Comparison of ENCODE assay signal across 27 mouse cellular contexts in genomic region chr15:91561728-91562127, GRCm38 (mm10). TPM values are rescaled to one million over a fixed set of nuclear protein-coding genes. Genes with fewer than 3 reads are reported as not detected.
DNase-seq lines count a peak whose midpoint lies in the region; ATAC-seq and TF ChIP-seq lines count a peak whose summit lies in the region.
"Had no signal": no experiment of that assay in that cellular context is flagged by ENCODE, and none has a peak within 500 bp of the region (broad histone marks: within the 10 kb centered on the region; RNA-seq: fewer than 3 reads in every experiment).

No protein-coding gene starts in this region.

- H3K4me3 ChIP-seq in forebrain, embryonic 12.5 days (replicated peaks): no peak overlapping the region
- H3K4me3 ChIP-seq in forebrain, embryonic 11.5 days (ENCODE audit: low read depth, low read length): no peak overlapping the region
- H3K4me3 ChIP-seq in midbrain, postnatal 0 days (ENCODE audit: low read depth, low read length): no peak overlapping the region
- H3K4me3 ChIP-seq in midbrain, embryonic 11.5 days (ENCODE audit: low read depth, low read length): no peak overlapping the region
- no peak overlapping the region for H3K4me3 ChIP-seq in neural tube, embryonic 14.5 days (ENCODE audit: low read depth, low read length)
- no peak overlapping the region for H3K4me3 ChIP-seq in neural tube, embryonic 15.5 days (replicated peaks)
- H3K4me3 ChIP-seq: embryonic facial prominence, embryonic 13.5 days; embryonic facial prominence, embryonic 15.5 days; erythroblast, embryonic 14.5 days; forebrain, embryonic 10.5 days had no signal

- WGBS in forebrain, embryonic 12.5 days: 64% methylated on average over 6 of the region's 6 CpGs
- 84% methylated on average over 6 of the region's 6 CpGs for WGBS in forebrain, embryonic 11.5 days
- 76% methylated on average over 6 of the region's 6 CpGs for WGBS in midbrain, postnatal 0 days
- 89% methylated on average over 6 of the region's 6 CpGs for WGBS in midbrain, embryonic 11.5 days
- 58% methylated on average over 6 of the region's 6 CpGs for WGBS in neural tube, embryonic 14.5 days
- 43% methylated on average over 6 of the region's 6 CpGs for WGBS in neural tube, embryonic 15.5 days

- H3K9ac ChIP-seq in forebrain, embryonic 12.5 days: no peak overlapping the region
- H3K9ac ChIP-seq in forebrain, embryonic 11.5 days (ENCODE audit: low read length): no peak overlapping the region
- no peak overlapping the region for H3K9ac ChIP-seq in midbrain, postnatal 0 days (replicated peaks; ENCODE audit: low read length, poor library complexity, severe bottlenecking)
- no peak overlapping the region for H3K9ac ChIP-seq in midbrain, embryonic 11.5 days (ENCODE audit: low read length)
- no peak overlapping the region for H3K9ac ChIP-seq in neural tube, embryonic 14.5 days (replicated peaks; ENCODE audit: low read depth, low read length)
- no peak overlapping the region for H3K9ac ChIP-seq in neural tube, embryonic 15.5 days (replicated peaks)
- H3K9ac ChIP-seq: embryonic facial prominence, embryonic 13.5 days; embryonic facial prominence, embryonic 15.5 days had no signal

- no peaks in the 10 kb centered on the region for H3K36me3 ChIP-seq in forebrain, embryonic 12.5 days (replicated peaks)
- H3K36me3 ChIP-seq in forebrain, embryonic 11.5 days (ENCODE audit: control insufficient read depth, insufficient read depth, low read length): no peaks in the 10 kb centered on the region
- H3K36me3 ChIP-seq in midbrain, postnatal 0 days (ENCODE audit: insufficient read depth, low read length): no peaks in the 10 kb centered on the region
- no peaks in the 10 kb centered on the region for H3K36me3 ChIP-seq in midbrain, embryonic 11.5 days (ENCODE audit: control insufficient read depth, insufficient read depth, low read length)
- no peaks in the 10 kb centered on the region for H3K36me3 ChIP-seq in neural tube, embryonic 14.5 days (ENCODE audit: control insufficient read depth, insufficient read depth, low read length)
- H3K36me3 ChIP-seq in neural tube, embryonic 15.5 days: no peaks in the 10 kb centered on the region
- H3K36me3 ChIP-seq: embryonic facial prominence, embryonic 15.5 days; forebrain, embryonic 10.5 days; G1E had no signal

- no peak overlapping the region for H3K27ac ChIP-seq in forebrain, embryonic 12.5 days
- no peak overlapping the region for H3K27ac ChIP-seq in forebrain, embryonic 11.5 days (ENCODE audit: low read depth, low read length)
- H3K27ac ChIP-seq in midbrain, postnatal 0 days (ENCODE audit: low read depth, low read length): no peak overlapping the region
- no peak overlapping the region for H3K27ac ChIP-seq in midbrain, embryonic 11.5 days (ENCODE audit: low read depth, low read length)
- no peak overlapping the region for H3K27ac ChIP-seq in neural tube, embryonic 14.5 days (ENCODE audit: low read depth, low read length)
- H3K27ac ChIP-seq in neural tube, embryonic 15.5 days (replicated peaks): no peak overlapping the region
- H3K27ac ChIP-seq: embryonic facial prominence, embryonic 13.5 days; embryonic facial prominence, embryonic 15.5 days; forebrain, embryonic 10.5 days had no signal

- H3K9me3 ChIP-seq in forebrain, embryonic 12.5 days: no peaks in the 10 kb centered on the region
- no peaks in the 10 kb centered on the region for H3K9me3 ChIP-seq in forebrain, embryonic 11.5 days (ENCODE audit: control insufficient read depth, low read length)
- no peaks in the 10 kb centered on the region for H3K9me3 ChIP-seq in midbrain, postnatal 0 days (ENCODE audit: low read length)
- no peaks in the 10 kb centered on the region for H3K9me3 ChIP-seq in midbrain, embryonic 11.5 days (ENCODE audit: control insufficient read depth, low read length)
- H3K9me3 ChIP-seq in neural tube, embryonic 14.5 days (ENCODE audit: control insufficient read depth, low read length): no peaks in the 10 kb centered on the region
- no peaks in the 10 kb centered on the region for H3K9me3 ChIP-seq in neural tube, embryonic 15.5 days (replicated peaks)
- H3K9me3 ChIP-seq: embryonic facial prominence, embryonic 13.5 days; embryonic facial prominence, embryonic 15.5 days; forebrain, embryonic 10.5 days had no signal

- H3K4me1 ChIP-seq in forebrain, embryonic 12.5 days: no peaks in the 10 kb centered on the region; the same call in 1 of the 2 replicates
- H3K4me1 ChIP-seq in forebrain, embryonic 11.5 days (replicated peaks; ENCODE audit: control insufficient read depth, insufficient read depth, low read length): no peaks in the 10 kb centered on the region
- no peaks in the 10 kb centered on the region for H3K4me1 ChIP-seq in midbrain, postnatal 0 days (ENCODE audit: insufficient read depth, low read length)
- H3K4me1 ChIP-seq in midbrain, embryonic 11.5 days (ENCODE audit: control insufficient read depth, insufficient read depth, low read length): no peaks in the 10 kb centered on the region
- 0 out of 2 replicates have a peak, but pooled peaks cover under 1% of the 10 kb centered on the region for H3K4me1 ChIP-seq in neural tube, embryonic 14.5 days (ENCODE audit: control insufficient read depth, insufficient read depth, low read length)
- H3K4me1 ChIP-seq in neural tube, embryonic 15.5 days: peaks cover 15% of the 10 kb centered on the region
- H3K4me1 ChIP-seq: embryonic facial prominence, embryonic 13.5 days; embryonic facial prominence, embryonic 15.5 days; forebrain, embryonic 10.5 days had no signal

- no peak overlapping the region for H3K4me2 ChIP-seq in forebrain, embryonic 12.5 days
- H3K4me2 ChIP-seq in forebrain, embryonic 11.5 days (ENCODE audit: low read depth, low read length, severe bottlenecking): no peak overlapping the region
- H3K4me2 ChIP-seq in midbrain, postnatal 0 days (ENCODE audit: low read depth, low read length, poor library complexity, severe bottlenecking): no peak overlapping the region
- H3K4me2 ChIP-seq in midbrain, embryonic 11.5 days: no peak overlapping the region
- no peak overlapping the region for H3K4me2 ChIP-seq in neural tube, embryonic 14.5 days (ENCODE audit: low read depth, low read length)
- no peak overlapping the region for H3K4me2 ChIP-seq in neural tube, embryonic 15.5 days
- H3K4me2 ChIP-seq: embryonic facial prominence, embryonic 13.5 days; embryonic facial prominence, embryonic 15.5 days had no signal

- ATAC-seq in forebrain, embryonic 12.5 days (ENCODE audit: low FRiP score): peak; percentile 20; the same call in 1 of the 2 replicates
- no peak for ATAC-seq in forebrain, embryonic 11.5 days (replicated peaks; ENCODE audit: low FRiP score)
- no peak for ATAC-seq in midbrain, postnatal 0 days (ENCODE audit: low FRiP score)
- ATAC-seq in midbrain, embryonic 11.5 days (ENCODE audit: low FRiP score): no peak
- peak; percentile 60; the same call in 1 of the 2 replicates for ATAC-seq in neural tube, embryonic 14.5 days (ENCODE audit: low read depth)
- ATAC-seq in neural tube, embryonic 15.5 days (ENCODE audit: low FRiP score): no peak
- ATAC-seq: activated CD4-positive, CD25-positive, alpha-beta regulatory T cell, adult 4 months; CD4-positive, CD25-positive, alpha-beta regulatory T cell, adult 4 months; forebrain, embryonic 16.5 days; Patski had no signal

- TF ChIP-seq POLR2A in brain, embryonic 14.5 days (IDR thresholded peaks at IDR 0.05; ENCODE audit: borderline replicate concordance, extremely low read depth, insufficient read depth, insufficient read length, poor library complexity, severe bottlenecking): no peak

- no peak for DNase-seq in forebrain, embryonic 11.5 days (ENCODE audit: low spot score)
- peak; percentile 21 for DNase-seq in midbrain, postnatal 0 days (ENCODE audit: low spot score)
- DNase-seq in midbrain, embryonic 11.5 days (ENCODE audit: low spot score, missing footprints): no peak
- peak; percentile 59 for DNase-seq in brain, embryonic 14.5 days (ENCODE audit: low read depth)
- DNase-seq: adrenal gland, adult 8-10 months; adrenal gland, postnatal 14 days; adrenal gland, postnatal 36 days; B cell, adult 2 months; cerebellum, adult 11 months; cerebellum, adult 8-10 months; cerebellum, adult 9-11 months; cerebellum, postnatal 14 days; cerebellum, postnatal 36 days; embryo, embryonic 11 days had no signal

- TF ChIP-seq CTCF in midbrain, postnatal 0 days (IDR thresholded peaks at IDR 0.05): no peak
- no peak for TF ChIP-seq CTCF in brain, embryonic 14.5 days (IDR thresholded peaks at IDR 0.05; ENCODE audit: borderline replicate concordance, extremely low read depth, insufficient read depth, insufficient read length)

- H3K27me3 ChIP-seq in forebrain, embryonic 12.5 days: no peaks in the 10 kb centered on the region
- no peaks in the 10 kb centered on the region for H3K27me3 ChIP-seq in forebrain, embryonic 11.5 days (ENCODE audit: control insufficient read depth, insufficient read depth, low read length)
- no peaks in the 10 kb centered on the region for H3K27me3 ChIP-seq in midbrain, postnatal 0 days (ENCODE audit: insufficient read depth, low read length)
- H3K27me3 ChIP-seq in midbrain, embryonic 11.5 days (ENCODE audit: control insufficient read depth, insufficient read depth, low read length): no peaks in the 10 kb centered on the region
- no peaks in the 10 kb centered on the region for H3K27me3 ChIP-seq in neural tube, embryonic 14.5 days (ENCODE audit: control insufficient read depth, insufficient read depth, low read length)
- H3K27me3 ChIP-seq in neural tube, embryonic 15.5 days (replicated peaks): no peaks in the 10 kb centered on the region
- H3K27me3 ChIP-seq: CH12.LX; embryonic facial prominence, embryonic 13.5 days; embryonic facial prominence, embryonic 15.5 days; Patski had no signal

RNA-seq across cellular contexts. Expression of gene Slc2a13, which starts 11.3 kb away (rescaled TPM):
- 2.3 and 3.8 TPM in 2 replicates for polyA plus RNA-seq in forebrain, embryonic 12.5 days (2016; fragmentation: Nextera tagmentation; extraction: Ambion mirVana)
- 2.0 and 2.3 TPM in 2 replicates for polyA plus RNA-seq in forebrain, embryonic 11.5 days (2014; fragmentation: Nextera tagmentation; extraction: Ambion mirVana)
- 29.2 and 32.0 TPM in 2 replicates for total RNA-seq in midbrain, postnatal 0 days (2014; rRNA removed)
- 2.7 and 3.3 TPM in 2 replicates for polyA plus RNA-seq in midbrain, postnatal 0 days (2015; fragmentation: Nextera tagmentation; extraction: Ambion mirVana)
- 1.7 and 1.9 TPM in 2 replicates for polyA plus RNA-seq in midbrain, embryonic 11.5 days (2014; fragmentation: Nextera tagmentation; extraction: Ambion mirVana)
- 7.7 and 8.8 TPM in 2 replicates for polyA plus RNA-seq in neural tube, embryonic 14.5 days (2014; fragmentation: Nextera tagmentation; extraction: Ambion mirVana)
- 4.7 and 4.8 TPM in 2 replicates for polyA plus RNA-seq in neural tube, embryonic 15.5 days (2015; fragmentation: Nextera tagmentation; extraction: Ambion mirVana)
- polyA plus RNA-seq in brain, embryonic 14.5 days (2012; rRNA removed): 4.2 and 6.3 TPM in 2 replicates
- total RNA-seq: CH12.LX had no signal
- polyA plus RNA-seq: CD4-positive, CD25-positive, alpha-beta regulatory T cell, adult 4 months; G1E had no signal

Comparison
In these comparisons a context has a peak if more than half of its experiments do, and no peak if none do; other contexts are left out.
1. ATAC-seq: peak in forebrain, embryonic 12.5 days (single experiment) and neural tube, embryonic 14.5 days (single experiment); none in forebrain, embryonic 11.5 days (single experiment), midbrain, postnatal 0 days (single experiment), midbrain, embryonic 11.5 days (single experiment) and neural tube, embryonic 15.5 days (single experiment).
2. DNase-seq: peak in midbrain, postnatal 0 days (single experiment) and brain, embryonic 14.5 days (single experiment); none in forebrain, embryonic 11.5 days (single experiment) and midbrain, embryonic 11.5 days (single experiment).